Mouse (Mus musculus) ZHBTc4 (cell line): Measurements from ENCODE around the gene Atp13a2.

Source experiments
- DNase-seq: peaks from one replicate; pipeline ENCODE4 v3.0.0-alpha.2; 2011; ENCODE audit warnings: low read depth, low spot score

The Atp13a2 gene

GRCm38 (mm10) chr4:141031733-141032132 is 45.1 kb downstream of the Atp13a2 start:
- DNase-seq, result peak; percentile 74

GRCm38 (mm10) chr4:141033606-141034549 is 47.2 kb downstream of the Atp13a2 start:
- DNase-seq, result no peak

GRCm38 (mm10) chr4:141041117-141041516 is 54.4 kb downstream of the Atp13a2 start:
- DNase-seq, result peak; percentile 79

- DNase-seq, result peak; percentile 75
Observed at GRCm38 (mm10) chr4:141044816-141045215, 58.1 kb downstream of the Atp13a2 start.

GRCm38 (mm10) chr4:141048810-141049475 is 62.3 kb downstream of the Atp13a2 start:
- no peak for DNase-seq

- no peak for DNase-seq
Observed at GRCm38 (mm10) chr4:141049476-141049835, 62.8 kb downstream of the Atp13a2 start.

- DNase-seq, result no peak
Observed at GRCm38 (mm10) chr4:141052442-141052841, 65.8 kb downstream of the Atp13a2 start.

- DNase-seq, result no peak
Observed at GRCm38 (mm10) chr4:141053138-141053537, 66.5 kb downstream of the Atp13a2 start.

- DNase-seq, result peak; percentile 69
Observed at GRCm38 (mm10) chr4:141053568-141054161, 67.0 kb downstream of the Atp13a2 start.
